Mouse (Mus musculus) G1E (cell line): ENCODE measurements at regions not wholly inside any gene's neighbourhood (a gene's known extent, or its start where the extent isn't known, plus 50 kb on each side); places are given as distances from the start of the nearest gene placed in this dataset.

Source experiments
- CTCF ChIP-seq: IDR thresholded peaks from 2 replicates; pipeline ENCODE4 v1.5.1; 2012; ENCODE audit warnings: low read depth, low read length, inconsistent platforms, mixed read lengths
- GATA1 ChIP-seq: IDR thresholded peaks from 2 replicates; pipeline ENCODE4 v1.6.1; 2012; ENCODE audit warnings: borderline replicate concordance, low read length, inconsistent platforms, mixed read lengths
- GATA2 ChIP-seq: IDR thresholded peaks from 2 replicates; pipeline ENCODE4 v1.6.1; 2012; ENCODE audit warnings: low read depth, low read length, inconsistent platforms, borderline replicate concordance
- POLR2AphosphoS5 ChIP-seq: IDR thresholded peaks from 2 replicates; pipeline ENCODE4 v1.6.1; 2012; ENCODE audit warnings: low read depth, low read length, inconsistent platforms; ENCODE audit not compliant: insufficient replicate concordance
- TAL1 ChIP-seq: conservative IDR thresholded peaks from 2 replicates; pipeline ENCODE4 v1.6.1; 2012; ENCODE audit warnings: low read depth, low read length, inconsistent platforms, mixed read lengths

- no peak for TF ChIP-seq CTCF
- no peak for TF ChIP-seq TAL1
- TF ChIP-seq GATA1: no peak
- TF ChIP-seq POLR2AphosphoS5: no peak
- TF ChIP-seq GATA2: no peak
These were observed 116.0 kb upstream of the Dnajc19 start for GRCm38 (mm10) chr3:34197163-34197455.
